Mouse (Mus musculus): Measurements from ENCODE around the gene Dbf4.

DNA sequence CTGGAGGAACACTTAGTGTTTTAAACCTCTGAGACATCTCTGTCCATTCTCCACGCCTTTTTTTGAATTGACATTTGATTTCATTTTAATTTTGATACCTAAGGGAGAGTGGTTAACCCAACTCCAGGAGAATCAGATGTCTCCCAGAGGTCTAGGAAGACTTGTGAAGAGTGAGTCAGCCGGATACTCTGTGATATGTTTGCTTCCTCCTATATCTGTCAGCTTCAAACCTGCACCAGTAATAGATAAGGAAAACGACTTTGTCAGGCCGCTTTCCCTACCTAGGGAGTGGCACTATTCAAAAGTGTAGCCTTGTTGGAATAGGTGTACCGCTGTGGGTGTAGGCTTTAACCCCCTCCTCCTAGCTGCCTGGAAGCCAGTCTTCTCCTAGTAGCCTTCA, 53.7 kb downstream of the Dbf4 start:
- no peak for TF ChIP-seq CTCF (IDR thresholded peaks at IDR 0.05; ENCODE audit: insufficient read depth, low read depth, low read length)
- no peak for TF ChIP-seq POLR2A (IDR thresholded peaks at IDR 0.05; ENCODE audit: insufficient read depth, low read depth, low read length)

Measured in olfactory bulb, adult 2 months (tissue).